Mouse (Mus musculus) left cerebral cortex, adult 8-10 months (tissue): ENCODE results near the gene Cyb5r4. TPM values are rescaled to one million over a fixed set of nuclear protein-coding genes. Genes with fewer than 3 reads are reported as not detected.
"Not testable (repeated sequence)": the region's sequence is repeated elsewhere in the genome, so short reads cannot be mapped to it uniquely, and the experiment has no call there.

ENCODE experiments used
- DNase-seq, 2 experiments: peaks; one replicate each; pipeline ENCODE4 v3.0.0; 2022; ENCODE audit warnings: low spot score in 2 of 2
- total RNA-seq, 4 experiments: library from RNA; stranded (reverse); gene quantifications; 2 replicates each; pipeline ENCODE4 v1.2.4; 2022

The Cyb5r4 gene
- total RNA-seq, 4 experiments from 2014 or later, result 29.5 to 39.4 (median 34.9) TPM

- DNase-seq, result no peak
These were observed 5.9 kb upstream of the Cyb5r4 start for GRCm38 (mm10) chr9:87015938-87016294.

GRCm38 (mm10) chr9:87025764-87026163 is 4.0 kb downstream of the Cyb5r4 start:
- no peak for DNase-seq

- DNase-seq, result peak in 1 of 2 experiments; percentile 57
These were observed 5.7 kb downstream of the Cyb5r4 start for GRCm38 (mm10) chr9:87027423-87028084.

GRCm38 (mm10) chr9:87032196-87032595 is 10.4 kb downstream of the Cyb5r4 start:
- no peak for DNase-seq

- no peak for DNase-seq
These were observed 13.2 kb downstream of the Cyb5r4 start for GRCm38 (mm10) chr9:87034831-87035580.

- no peak for DNase-seq
These were observed 27.6 kb downstream of the Cyb5r4 start for GRCm38 (mm10) chr9:87049425-87049824.

GRCm38 (mm10) chr9:87055547-87056235 is 33.9 kb downstream of the Cyb5r4 start:
- peak in 1 of 2 experiments; percentile 12 for DNase-seq

GRCm38 (mm10) chr9:87062337-87062736 is 40.5 kb downstream of the Cyb5r4 start:
- no peak for DNase-seq

- no peak for DNase-seq
These were observed 46.3 kb downstream of the Cyb5r4 start for GRCm38 (mm10) chr9:87068160-87068559.

GRCm38 (mm10) chr9:87071566-87071965 is 49.8 kb downstream of the Cyb5r4 start:
- not testable (repeated sequence) for DNase-seq

- no peak for DNase-seq
These were observed 56.1 kb downstream of the Cyb5r4 start for GRCm38 (mm10) chr9:87077919-87078318.

GRCm38 (mm10) chr9:87079511-87079910 is 57.7 kb downstream of the Cyb5r4 start:
- no peak for DNase-seq

- DNase-seq, result no peak
These were observed 65.2 kb downstream of the Cyb5r4 start for GRCm38 (mm10) chr9:87086991-87087390.

GRCm38 (mm10) chr9:87097989-87098388 is 76.2 kb downstream of the Cyb5r4 start:
- DNase-seq, result peak in 1 of 2 experiments; percentile 11

GRCm38 (mm10) chr9:87115019-87115418 is 93.2 kb downstream of the Cyb5r4 start:
- DNase-seq, result no peak

- peak; percentile 13 to 15 for DNase-seq
These were observed 93.7 kb downstream of the Cyb5r4 start for GRCm38 (mm10) chr9:87115456-87115931.

- DNase-seq, result no peak
These were observed 94.2 kb downstream of the Cyb5r4 start for GRCm38 (mm10) chr9:87115978-87116377.

GRCm38 (mm10) chr9:87118996-87119395 is 97.2 kb downstream of the Cyb5r4 start:
- DNase-seq, result no peak

GRCm38 (mm10) chr9:87121956-87122493 is 100.2 kb downstream of the Cyb5r4 start:
- no peak for DNase-seq

GRCm38 (mm10) chr9:87127046-87127445 is 105.2 kb downstream of the Cyb5r4 start:
- DNase-seq, result not testable (repeated sequence)
